Mouse (Mus musculus) cerebellum, adult 2 months (tissue): ENCODE results near the gene Tsen34. TPM values are rescaled to one million over a fixed set of nuclear protein-coding genes. Genes with fewer than 3 reads are reported as not detected.
"Not testable (repeated sequence)": the region's sequence is repeated elsewhere in the genome, so short reads cannot be mapped to it uniquely, and the experiment has no call there.

Source experiments
- DNase-seq, 2 experiments: peaks; one replicate each; pipeline ENCODE4 v3.0.0; 2021
- H3K27ac ChIP-seq: fragments of 200-500 bp; 2 replicates; pipeline ENCODE4 v1.5.1; 2012; ENCODE audit warnings: low read length, control low read depth, inconsistent platforms; ENCODE audit not compliant: insufficient read depth
- H3K27me3 ChIP-seq: fragments of 200-500 bp; 2 replicates; pipeline ENCODE4 v1.6.1; 2012; ENCODE audit warnings: inconsistent platforms, mild to moderate bottlenecking, low read length, moderate library complexity; ENCODE audit not compliant: control insufficient read depth, insufficient read depth
- H3K4me1 ChIP-seq: fragments of 200-500 bp; 2 replicates; pipeline ENCODE4 v1.6.1; 2011; ENCODE audit warnings: low read length; ENCODE audit not compliant: control insufficient read depth, insufficient read depth
- H3K4me3 ChIP-seq: fragments of 200-500 bp; replicated peaks from 2 replicates; pipeline ENCODE3; 2011; ENCODE audit warnings: mild to moderate bottlenecking, low read depth, low read length, control low read depth; ENCODE audit not compliant: insufficient read depth
- CTCF ChIP-seq: fragments of 200-500 bp; IDR thresholded peaks from 2 replicates; pipeline ENCODE4 v1.5.1; 2011; ENCODE audit warnings: low read depth, mild to moderate bottlenecking, control low read depth, low read length, moderate library complexity, borderline replicate concordance; ENCODE audit not compliant: insufficient read depth
- POLR2A ChIP-seq: fragments of 200-500 bp; IDR thresholded peaks from 2 replicates; pipeline ENCODE4 v1.6.1; 2011; ENCODE audit warnings: low read length, control low read depth, borderline replicate concordance; ENCODE audit not compliant: insufficient read depth
- WGBS: fragments of 180-500 bp; shearing (Covaris S2); methylation state at CpG from one replicate; pipeline ENCODE4 v1.1.7; 2018; 5-methylcytosine and 5-hydroxymethylcytosine counted together
- polyA plus RNA-seq: library from polyadenylated mRNA; depleted of rRNA; stranded (reverse); fragments of >200 nt; gene quantifications from 2 replicates; pipeline ENCODE4 v1.2.3, GENCODE M21; 2012; rRNA removed

Tsen34 gene
- polyA plus RNA-seq, 1 experiment = 112 TPM

DNA sequence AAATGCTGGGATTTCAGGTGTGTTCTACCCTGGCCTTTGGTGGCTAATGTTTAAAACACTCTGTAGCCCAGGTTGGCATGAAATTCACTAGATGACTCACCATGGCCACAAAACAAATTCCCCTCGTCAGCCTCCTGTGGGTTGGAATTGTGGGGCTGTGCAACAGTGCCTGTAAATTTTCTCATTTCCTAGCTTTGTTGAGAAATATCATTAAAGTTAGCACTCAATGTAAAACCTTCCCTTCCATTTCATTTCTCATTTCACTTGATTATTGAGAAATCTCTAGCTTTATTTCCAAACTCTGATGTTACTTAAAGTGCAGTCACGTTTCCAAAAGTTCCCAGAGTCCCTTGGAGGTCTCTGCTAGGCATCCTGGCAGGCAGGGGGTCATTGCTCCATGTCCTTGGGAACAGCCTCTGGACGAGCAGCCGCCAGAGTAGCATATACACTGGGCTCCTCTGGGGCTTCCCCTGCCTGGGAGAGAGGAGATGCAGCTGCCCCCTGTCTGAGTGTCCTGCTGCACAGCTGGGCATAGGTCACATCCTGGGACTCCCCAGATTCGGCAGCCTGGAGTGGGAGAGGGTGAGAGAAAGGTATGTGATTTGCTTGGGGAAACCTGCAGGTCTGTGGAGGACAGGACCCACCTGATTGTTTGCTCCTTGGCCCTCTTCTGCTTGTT lies 19.7 kb downstream of the Tsen34 start:
- no peak overlapping the region for H3K27ac ChIP-seq
- WGBS = 25% methylated on average over 5 of the region's 5 CpGs
- H3K4me3 ChIP-seq = no peak overlapping the region
- H3K4me1 ChIP-seq = no peaks in the 10 kb centered on the region
- no peaks in the 10 kb centered on the region for H3K27me3 ChIP-seq
- no peak for DNase-seq
- TF ChIP-seq POLR2A = no peak
- no peak for TF ChIP-seq CTCF

DNA sequence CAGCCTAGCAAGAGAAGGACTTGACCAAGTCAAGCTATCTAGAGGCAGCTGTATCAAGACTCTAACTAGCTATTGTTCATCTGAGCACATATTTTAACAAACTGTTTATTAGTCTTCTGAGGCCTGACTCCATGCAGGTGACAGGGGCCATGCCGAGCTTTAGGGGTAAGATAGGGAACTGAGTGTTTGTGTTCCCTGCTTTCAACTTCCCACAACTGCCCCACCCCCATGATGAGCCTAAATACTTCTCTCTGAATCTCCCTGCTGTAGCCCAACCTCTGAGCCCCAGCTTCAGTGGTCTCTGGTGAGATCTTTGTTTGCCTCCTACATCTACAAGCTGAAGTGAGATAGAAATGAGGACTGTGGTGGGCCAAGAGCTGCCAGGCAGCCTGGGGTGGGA lies 22.6 kb downstream of the Tsen34 start:
- no peak overlapping the region for H3K27ac ChIP-seq
- no peak for DNase-seq
- H3K4me3 ChIP-seq = no peak overlapping the region
- no peaks in the 10 kb centered on the region for H3K27me3 ChIP-seq
- H3K4me1 ChIP-seq = no peaks in the 10 kb centered on the region
- TF ChIP-seq POLR2A (no peak), CTCF (no peak)
- 42% methylated on average over 1 of the region's 1 CpGs for WGBS

DNA sequence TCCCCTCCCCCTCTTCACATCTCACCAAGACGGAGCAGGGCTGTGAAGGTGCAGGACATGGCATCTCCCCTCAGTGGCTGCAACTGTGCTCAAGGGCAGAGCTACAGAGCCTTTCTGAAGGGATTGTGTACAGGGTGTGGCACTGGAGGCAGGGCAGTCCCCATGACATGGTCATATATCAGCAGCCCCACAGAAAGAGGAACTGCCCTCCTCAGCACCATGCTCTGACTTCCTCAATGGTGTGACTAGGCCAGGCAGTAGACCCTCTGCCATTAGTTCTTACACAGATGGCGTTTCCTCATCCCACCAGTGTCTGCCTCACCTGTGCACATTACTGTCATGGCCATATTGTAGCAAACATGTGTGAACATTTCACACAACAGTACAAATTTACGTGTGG lies 27.6 kb downstream of the Tsen34 start, which contains the start of gene Pirb:
Pirb (minus strand) TSS at position 124 of the 400 bp plus-strand sequence.
- not testable (repeated sequence) for H3K27ac ChIP-seq, H3K4me1 ChIP-seq, H3K4me3 ChIP-seq, DNase-seq, H3K27me3 ChIP-seq
- 46% methylated on average over 1 of the region's 3 CpGs for WGBS

DNA sequence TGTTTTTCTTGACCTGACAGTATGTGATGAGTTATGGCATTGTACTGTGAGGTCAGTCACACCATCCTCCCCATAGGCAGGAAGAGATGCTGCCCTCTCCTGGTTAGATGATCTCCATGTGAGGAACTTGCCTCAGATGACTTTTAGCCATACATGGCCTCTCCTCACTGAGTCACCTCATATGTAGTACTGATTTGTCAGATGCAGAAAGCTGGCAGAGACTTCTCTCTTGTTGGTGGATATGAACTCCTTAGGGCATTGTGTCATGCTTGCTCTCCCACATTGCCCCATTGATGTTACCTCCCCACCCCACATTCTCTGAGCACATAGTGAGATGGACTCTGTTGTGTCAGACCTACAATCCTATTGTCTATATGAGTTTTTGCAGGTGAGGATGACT lies 32.8 kb downstream of the Tsen34 start:
- not testable (repeated sequence) for DNase-seq, H3K27ac ChIP-seq, H3K27me3 ChIP-seq, H3K4me1 ChIP-seq, H3K4me3 ChIP-seq

DNA sequence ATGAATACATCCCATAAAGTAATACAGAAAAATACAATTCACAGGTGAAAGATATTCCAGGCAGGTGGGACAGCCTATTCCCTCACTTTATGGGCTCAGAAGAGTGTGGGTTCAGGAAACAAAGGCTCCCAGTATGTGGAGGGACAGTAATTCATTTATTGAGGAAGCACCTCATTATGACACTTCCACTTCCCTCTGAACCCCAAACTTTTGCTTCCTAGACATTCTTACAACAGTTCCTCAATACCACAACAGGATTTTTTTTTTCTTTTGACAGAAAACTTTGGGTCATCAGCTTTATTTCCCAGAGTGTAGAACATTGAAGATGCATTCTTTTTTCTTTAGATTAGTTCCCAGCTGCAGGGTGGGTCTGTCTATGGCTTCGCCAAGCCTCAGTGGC lies 40.0 kb downstream of the Tsen34 start:
- not testable (repeated sequence) for H3K27ac ChIP-seq, H3K27me3 ChIP-seq, H3K4me1 ChIP-seq, DNase-seq, H3K4me3 ChIP-seq
- no CpG with 5 or more reads among the region's 1 CpGs for WGBS

Other genes starting within 250 kb of the Tsen34 start
- 0.49 and 0.84 TPM in 2 replicates for gene Tarm1, start 190.2 kb upstream of the Tsen34 start, polyA plus RNA-seq
- 2.6 and 2.7 TPM in 2 replicates for gene Oscar, start 76.7 kb upstream of the Tsen34 start, polyA plus RNA-seq
- gene Ndufa3, start 75.5 kb upstream of the Tsen34 start, polyA plus RNA-seq = 426 and 441 TPM in 2 replicates
- gene Tfpt, start 62.9 kb upstream of the Tsen34 start, polyA plus RNA-seq = 33.2 and 34.5 TPM in 2 replicates
- gene Prpf31, start 62.9 kb upstream of the Tsen34 start, polyA plus RNA-seq = 70.9 and 79.1 TPM in 2 replicates
- gene Cnot3, start 47.6 kb upstream of the Tsen34 start, polyA plus RNA-seq = 60.9 and 61.1 TPM in 2 replicates
- gene Leng1, start 27.0 kb upstream of the Tsen34 start, polyA plus RNA-seq = 12.0 and 12.9 TPM in 2 replicates
- 10.8 and 11.7 TPM in 2 replicates for gene Tmc4, start 15.3 kb upstream of the Tsen34 start, polyA plus RNA-seq
- gene Mboat7, start 660 bp downstream of the Tsen34 start, polyA plus RNA-seq = 114 and 115 TPM in 2 replicates
- gene Rps9, start 11.1 kb downstream of the Tsen34 start, polyA plus RNA-seq = 866 and 1,027 TPM in 2 replicates
- gene Pirb, start 27.5 kb downstream of the Tsen34 start, polyA plus RNA-seq = 0.27 and 0.31 TPM in 2 replicates
- gene Gm15448, start 132.8 kb downstream of the Tsen34 start, polyA plus RNA-seq = not detected in 2 replicates
- 0.03 TPM in 1 of 2 replicates, not detected in the other for gene Pira2, start 152.2 kb downstream of the Tsen34 start, polyA plus RNA-seq
- not detected in 2 replicates for gene Gm14548, start 205.3 kb downstream of the Tsen34 start, polyA plus RNA-seq
- not detected in 2 replicates for gene Lilra6, start 222.6 kb downstream of the Tsen34 start, polyA plus RNA-seq